Mouse (Mus musculus): ENCODE data around the gene Slc35b2. TPM values are rescaled to one million over a fixed set of nuclear protein-coding genes. Genes with fewer than 3 reads are reported as not detected.
A peak's percentile ranks its signal among the peaks of the same experiment; 100 is the strongest.

Gene Slc35b2
- total RNA-seq, 2 experiments from 2014 or later: 21.7 to 25.2 TPM

DNA sequence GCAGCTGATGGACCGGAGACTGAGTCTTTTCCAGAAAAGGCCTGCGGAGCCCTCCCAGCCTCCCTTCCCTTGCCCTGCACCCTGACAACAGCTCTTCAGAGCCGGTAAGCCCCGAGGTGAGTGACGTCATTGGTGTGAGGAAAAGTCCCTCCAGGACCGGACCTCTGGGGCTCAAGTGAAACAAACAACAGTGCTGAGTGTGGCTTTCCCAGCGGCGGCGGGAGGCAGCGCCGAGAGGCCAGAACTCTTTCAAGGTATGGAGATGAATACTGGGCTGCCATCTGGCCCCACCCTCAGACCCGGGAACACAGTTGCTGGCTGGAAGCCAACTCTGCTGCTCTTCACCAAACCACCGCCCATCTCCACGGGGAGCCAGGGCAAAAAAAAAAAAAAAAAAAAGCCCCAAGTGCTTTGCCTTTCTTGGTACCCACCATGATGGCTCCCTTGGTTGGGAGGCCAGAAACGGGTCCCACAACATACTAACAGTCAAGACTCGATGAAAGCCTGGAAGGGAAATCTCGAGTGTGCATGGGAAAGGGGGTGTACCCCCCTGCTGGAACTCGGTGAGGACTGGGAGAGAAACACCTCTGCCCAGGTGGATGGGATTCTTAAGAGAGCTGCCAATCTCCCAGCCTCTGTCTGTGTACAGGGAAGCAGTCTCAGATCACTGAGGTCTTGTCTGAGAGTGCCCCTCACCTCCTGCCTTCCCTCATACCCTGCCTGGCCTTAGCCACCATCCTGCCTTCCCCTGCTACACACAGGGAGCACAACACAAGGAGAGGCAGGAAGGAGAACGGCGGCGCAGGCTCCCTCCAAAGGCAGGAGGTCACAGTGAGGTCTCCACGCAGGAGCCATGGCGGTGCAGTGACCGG, 19.4 kb upstream of the Slc35b2 start:
- ATAC-seq (replicated peaks; ENCODE audit: low FRiP score, poor library complexity, severe bottlenecking): no peak

DNA sequence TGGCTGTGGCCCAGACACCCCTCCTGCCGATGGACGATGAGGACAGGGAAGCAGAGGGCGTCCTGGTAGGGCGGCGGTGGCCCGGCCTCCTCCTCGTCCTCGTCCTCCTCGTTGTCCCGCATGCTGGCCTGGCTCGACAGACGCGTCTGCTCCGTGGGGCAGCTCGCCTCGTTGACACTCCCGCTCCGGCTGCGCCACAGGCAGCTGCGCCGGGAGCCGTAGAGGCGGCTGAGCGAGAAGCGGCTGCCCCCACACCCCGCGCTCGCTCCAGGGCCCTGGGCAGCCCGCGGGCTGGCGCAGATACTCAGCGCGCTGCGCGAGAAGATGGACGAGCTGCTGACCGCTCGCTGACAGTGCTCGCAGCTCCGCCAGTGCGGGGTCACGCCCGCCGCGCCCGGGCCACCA, 18.8 kb upstream of the Slc35b2 start:
- no peak for ATAC-seq (replicated peaks; ENCODE audit: low FRiP score, poor library complexity, severe bottlenecking)

DNA sequence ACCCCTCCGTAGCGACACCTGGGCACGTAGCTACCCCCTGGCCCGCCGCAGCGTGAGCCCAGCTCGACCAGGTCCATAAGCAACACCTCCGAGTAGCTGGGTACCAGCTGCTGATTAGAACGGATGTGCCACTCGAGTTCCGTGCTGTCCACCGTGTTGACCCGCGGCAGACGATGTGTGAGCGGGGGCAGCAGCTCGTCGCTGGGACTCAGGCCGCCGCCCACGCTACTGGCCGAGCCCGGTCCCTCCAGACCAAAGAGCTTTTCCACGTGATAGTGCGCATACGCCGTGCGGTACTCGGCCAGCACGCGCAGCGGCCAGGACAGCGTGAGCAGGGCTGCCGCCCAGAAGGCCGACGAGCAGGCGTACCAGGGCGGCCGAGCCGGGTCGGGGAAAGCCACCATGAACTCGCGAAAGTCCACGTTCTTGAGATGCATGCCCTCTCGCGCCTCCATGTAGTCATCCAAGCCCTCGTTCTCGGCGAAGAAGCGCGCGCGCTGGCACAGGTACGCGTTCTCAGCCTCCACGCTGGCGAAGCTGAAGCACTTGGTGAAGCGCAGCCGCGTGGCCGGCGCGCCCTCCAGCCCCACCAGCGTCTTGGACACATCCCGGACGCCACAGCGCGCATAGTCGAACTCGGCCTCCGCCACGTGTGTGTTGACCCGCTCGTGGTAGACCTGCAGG, 18.3 kb upstream of the Slc35b2 start:
- no peak for ATAC-seq (replicated peaks; ENCODE audit: low FRiP score, poor library complexity, severe bottlenecking)

DNA sequence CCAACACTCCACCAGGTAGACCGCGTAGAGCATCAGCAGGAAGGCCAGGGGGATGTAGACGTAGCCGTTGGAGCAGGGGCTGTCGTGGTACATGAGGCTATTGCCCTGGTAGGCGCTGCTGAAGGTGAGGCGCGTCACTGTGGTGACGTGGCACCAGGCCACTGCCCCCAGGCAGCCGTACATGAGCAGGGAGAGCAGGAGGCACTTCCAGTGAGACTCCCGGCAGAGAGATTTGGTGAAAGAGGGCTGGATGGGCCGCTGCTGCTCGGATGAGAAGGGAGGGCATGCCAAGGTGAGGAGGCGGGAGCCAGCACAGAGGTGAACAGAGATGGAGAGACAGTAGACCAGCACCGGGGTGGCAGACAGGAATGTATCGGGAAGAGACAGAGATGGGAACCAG, 16.7 kb upstream of the Slc35b2 start:
- no peak for ATAC-seq (replicated peaks; ENCODE audit: low FRiP score, poor library complexity, severe bottlenecking)

- no peak for ATAC-seq (replicated peaks; ENCODE audit: low FRiP score, poor library complexity, severe bottlenecking)
Observed at GRCm38 (mm10) chr17:45547461-45548190, 16.0 kb upstream of the Slc35b2 start.

GRCm38 (mm10) chr17:45548541-45549512, 14.8 kb upstream of the Slc35b2 start:
- no peak for ATAC-seq (replicated peaks; ENCODE audit: low FRiP score, poor library complexity, severe bottlenecking)

- no peak for ATAC-seq (replicated peaks; ENCODE audit: low FRiP score, poor library complexity, severe bottlenecking)
Observed at GRCm38 (mm10) chr17:45549617-45550181, 14.0 kb upstream of the Slc35b2 start, which contains the start of gene Tmem151b. Gene Tmem151b (minus strand): TSS chr17:45549677.

GRCm38 (mm10) chr17:45550253-45550652, 13.4 kb upstream of the Slc35b2 start:
- no peak for ATAC-seq (replicated peaks; ENCODE audit: low FRiP score, poor library complexity, severe bottlenecking)

DNA sequence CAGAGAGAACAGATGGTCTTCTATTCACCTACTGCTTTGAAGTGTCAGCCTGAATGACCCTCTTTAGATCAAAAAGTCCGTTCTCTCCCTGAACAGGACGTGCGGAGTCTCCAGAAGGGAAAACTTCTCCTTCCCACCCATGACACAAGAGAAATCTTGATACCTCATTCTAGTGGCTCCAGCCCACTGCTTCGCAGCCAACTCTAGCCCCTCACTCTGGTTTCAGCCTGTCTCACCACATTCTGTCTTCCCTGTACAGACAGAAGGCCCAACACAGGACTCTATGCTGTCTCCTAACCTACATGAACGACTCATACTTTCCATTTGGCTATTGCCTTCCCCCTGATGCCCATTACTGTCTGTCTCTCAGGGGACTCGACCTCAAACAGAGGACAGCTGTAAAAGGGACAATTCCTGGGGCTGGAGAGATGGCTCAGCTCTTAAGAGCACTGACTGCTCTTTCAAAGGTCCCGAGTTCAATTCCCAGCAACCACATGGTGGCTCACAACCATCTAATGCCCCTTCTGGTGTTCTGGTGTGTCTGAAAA, 12.4 kb upstream of the Slc35b2 start:
- ATAC-seq (replicated peaks; ENCODE audit: low FRiP score, poor library complexity, severe bottlenecking): no peak

GRCm38 (mm10) chr17:45551816-45552451, 11.7 kb upstream of the Slc35b2 start:
- peak; percentile 70 for ATAC-seq (replicated peaks; ENCODE audit: low FRiP score, poor library complexity, severe bottlenecking)

- no peak for ATAC-seq (replicated peaks; ENCODE audit: low FRiP score, poor library complexity, severe bottlenecking)
Observed at GRCm38 (mm10) chr17:45553065-45553464, 10.6 kb upstream of the Slc35b2 start.

- no peak for ATAC-seq (replicated peaks; ENCODE audit: low FRiP score, poor library complexity, severe bottlenecking)
Observed at GRCm38 (mm10) chr17:45554420-45554819, 9.3 kb upstream of the Slc35b2 start.

DNA sequence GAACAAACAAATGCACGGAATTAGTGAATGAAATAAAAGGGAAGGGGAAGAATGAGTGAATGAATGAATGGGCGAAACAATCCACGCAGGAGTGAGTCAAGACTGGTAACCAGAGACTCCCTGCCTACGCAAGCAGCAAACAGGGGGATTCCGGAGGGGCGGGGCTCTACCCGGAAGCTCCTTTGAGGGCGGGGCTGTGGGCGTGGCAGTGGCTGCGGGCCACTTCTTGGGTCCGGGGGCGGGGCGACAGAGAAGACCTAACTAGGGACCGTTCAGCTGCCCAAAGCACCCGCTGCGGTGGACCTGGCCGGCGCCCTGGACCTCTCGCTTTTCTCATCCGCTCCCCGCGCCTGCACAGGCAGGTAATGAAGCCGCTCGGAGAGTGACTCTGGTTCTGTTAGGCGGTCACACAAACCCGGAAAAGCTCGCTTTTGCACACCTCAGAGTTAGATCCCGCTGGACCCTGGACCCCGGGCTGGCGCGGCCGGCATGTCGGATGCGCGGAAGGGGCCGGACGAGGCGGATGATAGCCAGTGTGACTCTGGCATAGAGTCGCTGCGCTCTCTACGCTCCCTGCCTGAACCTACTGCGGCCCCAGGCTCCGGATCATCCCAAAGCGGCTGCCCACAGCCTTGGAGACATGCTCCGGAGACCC, 8.1 kb upstream of the Slc35b2 start, which contains the start of gene Nfkbie:
Nfkbie (plus strand) TSS at position 252 of the 655 bp plus-strand sequence.
- ATAC-seq (replicated peaks; ENCODE audit: low FRiP score, poor library complexity, severe bottlenecking): peak; percentile 66

DNA sequence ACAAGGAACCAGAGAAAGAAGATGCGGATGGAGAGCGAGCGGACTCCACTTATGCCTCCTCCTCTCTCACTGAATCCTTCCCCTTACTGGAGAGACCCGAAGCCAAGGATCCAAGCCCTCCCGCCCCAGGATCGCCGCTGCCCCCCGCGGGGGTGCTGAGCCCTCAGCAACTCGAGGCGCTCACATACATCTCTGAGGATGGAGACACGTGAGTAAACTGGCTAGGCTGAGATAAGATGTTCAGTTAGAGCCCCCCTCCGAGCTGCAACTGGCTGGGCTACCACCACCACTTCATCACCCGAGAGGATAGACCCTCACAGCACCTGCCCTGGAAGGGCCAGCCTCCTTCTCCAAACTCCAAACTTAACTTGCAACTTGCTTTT, 7.6 kb upstream of the Slc35b2 start:
- no peak for ATAC-seq (replicated peaks; ENCODE audit: low FRiP score, poor library complexity, severe bottlenecking)

DNA sequence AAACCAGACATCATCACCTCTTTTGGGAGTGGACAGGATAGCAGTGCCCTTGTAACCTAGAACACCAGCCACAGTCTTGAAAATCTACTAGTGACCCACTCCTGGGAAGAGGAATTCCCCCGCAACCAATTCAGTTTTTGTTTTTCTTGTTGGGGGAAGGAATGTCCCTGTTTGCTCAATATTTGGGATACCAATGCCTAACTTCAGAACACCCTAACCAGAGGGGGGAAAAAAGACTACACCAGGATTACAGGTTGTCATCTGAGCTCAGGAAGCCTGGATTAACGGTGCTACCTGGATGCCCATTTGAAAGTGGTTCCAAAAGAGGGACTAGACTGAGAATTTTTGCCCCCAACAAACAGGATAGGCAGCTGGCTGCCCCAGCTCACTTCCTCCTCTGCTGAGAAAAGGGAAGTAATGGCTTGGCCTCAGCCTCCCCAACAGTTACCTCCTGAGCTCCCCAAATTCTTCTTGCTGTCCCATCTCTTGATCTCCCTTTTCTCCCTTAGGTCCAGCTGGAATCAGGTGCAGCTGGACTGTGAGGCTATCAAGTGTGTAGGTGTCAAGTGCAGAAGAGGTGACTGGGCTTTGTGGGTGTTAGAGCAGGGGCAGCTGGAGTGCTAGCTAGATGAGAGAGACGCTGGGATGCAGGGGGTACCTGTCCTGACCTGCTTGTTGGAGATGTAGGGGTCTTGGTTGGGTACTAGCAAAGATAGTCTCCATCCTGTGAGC, 7.0 kb upstream of the Slc35b2 start:
- ATAC-seq (replicated peaks; ENCODE audit: low FRiP score, poor library complexity, severe bottlenecking): no peak

GRCm38 (mm10) chr17:45557246-45557824, 6.3 kb upstream of the Slc35b2 start:
- ATAC-seq (replicated peaks; ENCODE audit: low FRiP score, poor library complexity, severe bottlenecking): no peak

Data from erythroblast, adult 5-6 weeks (primary cell).